Mouse (Mus musculus) forebrain, postnatal 0 days (tissue): ENCODE measurements around the gene Cers2. TPM values are rescaled to one million over a fixed set of nuclear protein-coding genes. Genes with fewer than 3 reads are reported as not detected.

Experiments
- ATAC-seq: fragments of 200-750 bp; cut with Nextera tagmentation; 2 replicates; pipeline ENCODE4 v1.8.0; 2017; ENCODE audit warnings: mild to moderate bottlenecking, moderate library complexity
- DNase-seq: peaks from one replicate; pipeline ENCODE4 v3.0.0-alpha.2; 2015
- H3K27ac ChIP-seq: fragments of 300-500 bp; sonication (generic); 2 replicates; pipeline ENCODE4 v1.5.1; 2014; ENCODE audit warnings: low read depth, mild to moderate bottlenecking, antibody characterized with exemption, low read length, moderate library complexity, mixed read lengths
- H3K27me3 ChIP-seq: fragments of 300-500 bp; sonication (generic); 2 replicates; pipeline ENCODE4 v1.6.1; 2014; ENCODE audit warnings: mild to moderate bottlenecking, low read length, mixed read lengths; ENCODE audit not compliant: insufficient read depth
- H3K36me3 ChIP-seq: fragments of 300-500 bp; sonication (generic); 2 replicates; pipeline ENCODE4 v1.6.1; 2014; ENCODE audit warnings: mild to moderate bottlenecking, moderate library complexity; ENCODE audit not compliant: insufficient read depth
- H3K4me1 ChIP-seq: fragments of 300-500 bp; sonication (generic); 2 replicates; pipeline ENCODE4 v1.6.1; 2014; ENCODE audit warnings: antibody characterized with exemption; ENCODE audit not compliant: insufficient read depth
- H3K4me2 ChIP-seq: fragments of 300-500 bp; sonication (generic); 2 replicates; pipeline ENCODE4 v1.6.1; 2014; ENCODE audit warnings: low read depth, mild to moderate bottlenecking, moderate library complexity
- H3K4me3 ChIP-seq: fragments of 300-500 bp; sonication (generic); 2 replicates; pipeline ENCODE4 v1.5.1; 2014; ENCODE audit warnings: low read depth, low read length, mixed read lengths
- H3K9ac ChIP-seq: fragments of 300-500 bp; sonication (generic); 2 replicates; pipeline ENCODE4 v1.6.1; 2014; ENCODE audit warnings: mild to moderate bottlenecking
- H3K9me3 ChIP-seq: fragments of 300-500 bp; sonication (generic); 2 replicates; pipeline ENCODE4 v1.6.1; 2016; ENCODE audit warnings: low read length
- CTCF ChIP-seq: sonication (generic); IDR thresholded peaks from 2 replicates; pipeline ENCODE4 v1.5.1; 2016; ENCODE audit warnings: antibody characterized with exemption, control low read depth, low read depth
- WGBS: fragments of 180-500 bp; shearing (Covaris S2); extraction: QIAGEN DNeasy Blood & Tissue Kit; methylation state at CpG from one replicate; pipeline ENCODE4 v1.1.7; 2014; 5-methylcytosine and 5-hydroxymethylcytosine counted together
- polyA plus RNA-seq: library from polyadenylated mRNA; unstranded; fragments of >200 nt; fragmentation: Nextera tagmentation; extraction: Ambion mirVana; gene quantifications from 2 replicates; pipeline ENCODE4 v1.2.1, GENCODE M21; 2015
- total RNA-seq: library from RNA; depleted of rRNA; stranded (reverse); fragments of >200 nt; gene quantifications from 2 replicates; pipeline ENCODE4 v1.2.3, GENCODE M21; 2014

The Cers2 gene
- total and polyA plus RNA-seq, 2 experiments from 2014 or later: 59.4 to 77.9 TPM

GRCm38 (mm10) chr3:95317414-95318080, 3.0 kb downstream of the Cers2 start:
- Histone ChIP-seq H3K4me3 (no peak overlapping the region), H3K27ac (no peak overlapping the region), H3K4me1 (peaks cover 19% of the 10 kb centered on the region), H3K27me3 (no peaks in the 10 kb centered on the region), H3K36me3 (peaks cover 28% of the 10 kb centered on the region), H3K9me3 (no peaks in the 10 kb centered on the region), H3K9ac (no peak overlapping the region), H3K4me2 (no peak overlapping the region)
- DNase-seq (peak; percentile 61), ATAC-seq (no peak)
- WGBS: 21% methylated on average over 12 of the region's 12 CpGs
- peak; percentile 75 for TF ChIP-seq CTCF

GRCm38 (mm10) chr3:95318548-95318947, 4.0 kb downstream of the Cers2 start:
- Histone ChIP-seq H3K36me3 (peaks cover 38% of the 10 kb centered on the region), H3K27me3 (no peaks in the 10 kb centered on the region), H3K9me3 (no peaks in the 10 kb centered on the region), H3K4me2 (no peak overlapping the region), H3K27ac (no peak overlapping the region), H3K9ac (no peak overlapping the region), H3K4me1 (peaks cover 19% of the 10 kb centered on the region), H3K4me3 (no peak overlapping the region)
- DNase-seq (no peak), ATAC-seq (no peak)
- 38% methylated on average over 6 of the region's 6 CpGs for WGBS
- no peak for TF ChIP-seq CTCF

GRCm38 (mm10) chr3:95319110-95319509, 4.5 kb downstream of the Cers2 start:
- ATAC-seq: no peak
- 60% methylated on average over 2 of the region's 2 CpGs for WGBS
- no peaks in the 10 kb centered on the region for H3K27me3 ChIP-seq
- no peak overlapping the region for H3K9ac ChIP-seq
- H3K27ac ChIP-seq: no peak overlapping the region
- no peaks in the 10 kb centered on the region for H3K9me3 ChIP-seq
- H3K36me3 ChIP-seq: peaks cover 44% of the 10 kb centered on the region
- H3K4me2 ChIP-seq: no peak overlapping the region
- no peak overlapping the region for H3K4me3 ChIP-seq
- no peak for TF ChIP-seq CTCF
- peaks cover 19% of the 10 kb centered on the region for H3K4me1 ChIP-seq
- DNase-seq: no peak

GRCm38 (mm10) chr3:95319701-95320625, 5.4 kb downstream of the Cers2 start:
- peaks cover 13% of the 10 kb centered on the region for H3K4me1 ChIP-seq
- TF ChIP-seq CTCF: no peak
- H3K27me3 ChIP-seq: no peaks in the 10 kb centered on the region
- no peaks in the 10 kb centered on the region for H3K9me3 ChIP-seq
- no peak overlapping the region for H3K27ac ChIP-seq
- peaks cover 53% of the 10 kb centered on the region for H3K36me3 ChIP-seq
- H3K4me2 ChIP-seq: no peak overlapping the region
- WGBS: 71% methylated on average over 12 of the region's 12 CpGs
- no peak overlapping the region for H3K4me3 ChIP-seq
- no peak overlapping the region for H3K9ac ChIP-seq
- DNase-seq (no peak), ATAC-seq (no peak)

GRCm38 (mm10) chr3:95323429-95323828, 8.8 kb downstream of the Cers2 start:
- 96% methylated on average over 3 of the region's 3 CpGs for WGBS

GRCm38 (mm10) chr3:95324454-95325144, 10.0 kb downstream of the Cers2 start:
- Histone ChIP-seq H3K9ac (no peak overlapping the region), H3K9me3 (no peaks in the 10 kb centered on the region)
- ATAC-seq: no peak

More at GRCm38 (mm10) chr3:95323429-95323828, 8.8 kb downstream of the Cers2 start:
- no peak overlapping the region for H3K4me2 ChIP-seq
- H3K27ac ChIP-seq: no peak overlapping the region
- no peak for DNase-seq
- H3K9ac ChIP-seq: no peak overlapping the region
- no peaks in the 10 kb centered on the region for H3K4me1 ChIP-seq
- H3K27me3 ChIP-seq: no peaks in the 10 kb centered on the region
- no peak for ATAC-seq
- TF ChIP-seq CTCF: no peak
- no peaks in the 10 kb centered on the region for H3K9me3 ChIP-seq
- H3K4me3 ChIP-seq: no peak overlapping the region
- peaks cover 87% of the 10 kb centered on the region for H3K36me3 ChIP-seq

More at GRCm38 (mm10) chr3:95324454-95325144, 10.0 kb downstream of the Cers2 start:
- DNase-seq: no peak
- Histone ChIP-seq H3K36me3 (peaks cover 98% of the 10 kb centered on the region), H3K4me2 (no peak overlapping the region), H3K27ac (no peak overlapping the region), H3K4me3 (no peak overlapping the region), H3K27me3 (no peaks in the 10 kb centered on the region), H3K4me1 (no peaks in the 10 kb centered on the region)
- TF ChIP-seq CTCF: peak; percentile 34
- 94% methylated on average over 6 of the region's 6 CpGs for WGBS
